Mouse (Mus musculus) adrenal gland (tissue): ENCODE measurements around the gene Tpst1.

Experiments
- intact Hi-C: fragments of 180-260 bp; cut with DNase I; formaldehyde crosslinking; loops from one replicate; pipeline ENCODE4 v1.15.1; 2025

The Tpst1 gene

GRCm38 (mm10) chr5:130051073-130051860, 21.9 kb upstream of the Tpst1 start:
- intact Hi-C loops = no loop called here

DNA sequence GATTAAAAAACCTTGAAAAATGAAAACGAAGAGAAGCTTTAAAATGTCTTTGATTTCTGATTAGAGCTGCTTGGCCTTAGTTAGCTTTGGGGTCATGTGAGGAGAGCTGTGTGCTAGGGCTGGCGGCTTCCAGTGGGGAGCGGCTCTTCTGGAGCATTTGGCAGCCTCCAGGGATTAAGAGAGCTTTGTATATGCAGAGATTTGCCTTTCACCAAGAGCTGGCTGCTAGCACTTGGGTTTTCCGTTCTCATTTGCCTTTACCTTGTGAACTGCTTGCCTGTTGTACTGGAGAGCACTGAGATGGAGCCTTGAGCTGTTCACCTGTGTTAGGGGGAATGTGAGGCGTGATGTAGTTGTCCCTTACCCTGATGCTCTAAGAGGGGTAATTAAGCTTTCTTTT, 20.6 kb upstream of the Tpst1 start:
- intact Hi-C loops = no loop called here

- intact Hi-C loops = no loop called here
Observed at GRCm38 (mm10) chr5:130052955-130053354, 20.2 kb upstream of the Tpst1 start.

DNA sequence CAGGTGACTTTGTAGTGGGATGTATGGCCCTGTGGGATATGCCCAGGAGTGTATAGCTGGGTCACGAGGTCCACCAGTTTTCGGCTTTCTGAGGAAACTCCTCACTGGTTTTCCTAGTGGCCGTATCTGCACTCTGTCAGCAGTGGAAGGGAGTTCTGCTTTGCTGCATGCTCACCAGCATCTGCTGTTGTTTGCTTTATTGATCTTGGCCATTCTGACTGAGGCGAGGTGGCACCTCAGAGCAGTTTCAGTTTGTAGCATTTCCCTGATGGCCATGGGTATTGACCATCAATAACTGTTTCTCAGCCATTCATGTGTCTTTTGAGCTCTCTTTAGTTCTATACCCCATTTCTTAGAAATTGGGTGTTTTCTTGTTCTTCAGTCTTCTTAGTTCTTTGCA, 17.4 kb upstream of the Tpst1 start:
- intact Hi-C loops = no loop called here

DNA sequence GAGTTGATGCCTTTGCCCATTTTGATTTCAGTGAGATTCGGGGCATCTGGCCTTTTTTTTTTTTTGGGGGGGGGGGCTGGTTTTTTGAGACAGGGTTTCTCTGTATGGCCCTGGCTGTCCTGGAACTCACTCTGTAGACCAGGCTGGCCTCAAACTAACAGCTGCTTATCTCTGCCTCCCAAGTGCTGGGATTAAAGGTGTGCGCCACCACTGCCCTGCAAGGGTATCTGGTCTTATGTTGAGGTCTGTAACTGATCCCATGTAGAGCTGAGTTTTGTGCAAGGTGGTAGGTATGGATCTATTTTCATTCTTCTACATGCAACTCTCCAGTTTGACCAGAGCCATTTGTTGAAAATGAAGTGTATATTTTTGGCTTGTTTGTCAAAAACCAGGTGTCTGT, 16.8 kb upstream of the Tpst1 start:
- intact Hi-C loops = no loop called here

DNA sequence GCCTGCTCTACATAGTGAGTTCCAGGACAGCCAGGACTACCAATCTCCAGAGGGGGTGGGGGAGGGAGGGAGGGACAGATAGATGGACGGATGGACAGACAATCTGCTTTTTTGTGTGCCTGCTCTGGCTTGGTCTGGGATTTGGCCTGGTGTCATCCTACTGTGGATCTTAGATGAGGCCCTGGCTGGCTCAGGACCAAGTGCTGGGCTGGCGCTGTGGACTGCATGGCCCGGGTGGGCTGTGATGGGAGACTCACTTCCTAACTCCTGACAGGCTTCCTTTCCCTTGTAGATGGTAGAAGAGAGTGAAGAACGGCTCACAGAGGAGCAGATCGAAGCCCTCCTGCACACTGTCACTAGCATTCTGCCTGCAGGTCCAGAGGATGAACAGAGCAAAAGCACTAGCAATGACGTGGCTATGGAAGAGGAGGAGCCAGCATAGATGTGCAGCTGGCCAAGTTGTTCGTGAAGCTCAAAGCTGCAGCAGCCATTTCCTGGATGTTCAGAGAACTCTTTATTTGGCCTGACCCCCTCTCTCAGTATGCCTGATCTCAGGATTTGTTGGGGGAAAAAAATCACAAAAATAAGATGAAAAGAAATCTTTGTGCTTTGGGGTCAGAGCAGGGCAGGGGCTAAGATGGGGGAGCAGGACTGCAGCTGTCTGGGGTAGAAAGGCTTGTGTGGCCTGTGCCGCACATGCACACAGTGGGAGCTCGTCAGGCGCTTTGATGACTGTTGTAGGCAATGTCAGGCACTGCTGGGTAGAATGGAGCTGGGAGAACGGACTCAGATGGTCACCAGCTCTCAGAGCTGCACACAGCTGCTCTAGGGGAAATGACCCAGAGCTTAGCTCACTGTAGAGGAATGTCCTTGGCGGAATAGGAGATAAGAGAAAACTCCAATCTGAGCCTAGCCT, 13.5 kb upstream of the Tpst1 start:
- intact Hi-C loops = no loop called here

- intact Hi-C loops = no loop called here
Observed at GRCm38 (mm10) chr5:130060329-130060665, 12.8 kb upstream of the Tpst1 start.

DNA sequence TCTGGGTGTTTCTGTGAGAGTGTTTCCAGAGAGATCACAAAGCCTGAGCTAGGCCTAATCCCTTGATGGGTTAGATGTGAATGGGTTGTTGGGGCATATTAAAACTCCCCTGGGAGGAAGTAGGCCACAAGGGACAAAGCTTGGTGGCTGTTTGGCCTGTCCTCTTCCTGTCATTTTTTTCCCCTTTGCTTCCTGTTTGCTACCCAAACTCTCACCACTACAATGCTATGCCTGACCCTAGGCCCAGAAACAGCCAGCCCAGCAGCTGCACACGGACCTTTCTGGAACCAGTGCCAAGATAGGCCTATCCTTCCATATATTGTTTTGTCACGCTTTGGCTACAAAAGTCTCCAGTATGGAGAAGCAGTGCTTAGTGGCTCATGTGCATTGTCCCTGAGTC, 11.0 kb upstream of the Tpst1 start:
- intact Hi-C loops = no loop called here

GRCm38 (mm10) chr5:130063760-130064159, 9.4 kb upstream of the Tpst1 start:
- intact Hi-C loops = no loop called here

- intact Hi-C loops = loop anchor here (5.0 kb wide), 1 partner anchor 72 kb away; no protein-coding TSS in a partner anchor
Observed at GRCm38 (mm10) chr5:130065579-130065978, 7.5 kb upstream of the Tpst1 start.

DNA sequence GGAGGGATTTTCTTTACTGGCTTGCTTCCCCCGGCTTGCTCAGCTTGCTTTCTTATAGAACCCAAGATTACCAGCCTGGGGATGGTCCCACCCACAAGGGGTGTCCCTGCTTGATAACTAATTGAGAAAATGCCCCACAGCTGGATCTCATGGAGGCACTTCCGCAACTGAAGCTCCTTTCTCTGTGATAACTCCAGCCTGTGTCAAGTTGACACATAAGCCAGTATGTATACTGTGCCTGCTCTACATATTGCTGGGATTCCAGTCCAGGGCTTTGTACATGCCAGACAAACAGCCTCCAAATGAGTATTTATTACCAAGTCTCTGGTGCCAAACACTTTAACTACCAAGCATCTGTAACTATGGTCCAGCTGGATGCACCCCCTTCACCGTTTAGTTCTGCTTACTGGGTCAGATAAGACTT, 5.3 kb upstream of the Tpst1 start:
- intact Hi-C loops = loop anchor here (5.0 kb wide), 1 partner anchor 69 kb away; no protein-coding TSS in a partner anchor

- intact Hi-C loops = no loop called here
Observed at GRCm38 (mm10) chr5:130074491-130074890, 1.4 kb downstream of the Tpst1 start.

GRCm38 (mm10) chr5:130076396-130076795, 3.3 kb downstream of the Tpst1 start:
- intact Hi-C loops = no loop called here

DNA sequence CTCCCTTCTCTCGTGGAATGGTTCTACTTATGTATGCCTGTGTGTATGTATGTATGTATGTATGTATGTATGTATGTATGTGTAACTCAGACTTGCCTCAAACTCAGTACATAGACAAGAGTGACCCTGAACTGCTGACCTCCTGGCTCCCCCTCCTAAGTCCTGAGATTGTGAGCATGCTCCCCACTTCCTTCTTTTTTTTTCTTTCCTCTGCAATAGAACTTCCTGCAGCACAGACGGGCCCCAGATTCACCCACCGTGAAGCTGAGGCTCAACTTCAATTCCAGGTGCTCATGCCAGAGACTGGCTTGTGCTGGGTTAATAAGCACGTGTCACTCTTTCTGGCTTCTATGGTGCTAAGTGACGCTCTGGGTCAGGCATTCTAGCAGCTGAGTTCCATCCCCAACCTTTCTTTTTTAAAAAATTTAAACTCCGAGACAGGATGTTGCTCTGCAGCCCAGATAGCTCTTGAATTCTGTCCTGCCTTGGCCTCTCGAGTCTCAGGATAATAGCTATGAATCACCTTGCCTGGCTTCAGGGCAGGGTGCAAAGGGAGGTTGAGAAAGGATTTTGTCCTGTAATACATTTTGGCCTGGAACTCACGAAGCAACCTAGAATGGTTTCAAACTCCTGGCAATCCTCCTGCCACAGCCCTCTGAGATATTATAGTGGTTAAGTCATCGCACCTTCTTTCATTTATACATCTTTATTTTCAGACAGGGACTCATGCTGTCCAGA, 5.1 kb downstream of the Tpst1 start:
- intact Hi-C loops = no loop called here

DNA sequence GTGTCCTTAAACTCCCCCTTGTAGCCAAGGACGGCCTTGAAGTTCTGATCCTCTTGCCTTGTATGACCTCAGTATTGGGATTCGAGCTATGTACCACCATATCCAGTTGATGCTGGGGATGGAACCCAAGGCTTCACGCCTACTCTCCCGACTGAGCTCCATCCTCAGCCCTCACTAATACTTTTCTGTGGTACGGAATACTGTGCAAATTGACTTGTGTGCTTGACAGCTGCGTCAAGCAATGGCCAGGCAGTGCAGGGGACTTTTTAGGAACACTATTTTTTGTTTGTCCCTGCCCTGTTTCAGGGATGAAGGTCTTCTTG, 5.7 kb downstream of the Tpst1 start:
- intact Hi-C loops = loop anchor here (1.0 kb wide), 1 partner anchor 23 kb away; no protein-coding TSS in a partner anchor

DNA sequence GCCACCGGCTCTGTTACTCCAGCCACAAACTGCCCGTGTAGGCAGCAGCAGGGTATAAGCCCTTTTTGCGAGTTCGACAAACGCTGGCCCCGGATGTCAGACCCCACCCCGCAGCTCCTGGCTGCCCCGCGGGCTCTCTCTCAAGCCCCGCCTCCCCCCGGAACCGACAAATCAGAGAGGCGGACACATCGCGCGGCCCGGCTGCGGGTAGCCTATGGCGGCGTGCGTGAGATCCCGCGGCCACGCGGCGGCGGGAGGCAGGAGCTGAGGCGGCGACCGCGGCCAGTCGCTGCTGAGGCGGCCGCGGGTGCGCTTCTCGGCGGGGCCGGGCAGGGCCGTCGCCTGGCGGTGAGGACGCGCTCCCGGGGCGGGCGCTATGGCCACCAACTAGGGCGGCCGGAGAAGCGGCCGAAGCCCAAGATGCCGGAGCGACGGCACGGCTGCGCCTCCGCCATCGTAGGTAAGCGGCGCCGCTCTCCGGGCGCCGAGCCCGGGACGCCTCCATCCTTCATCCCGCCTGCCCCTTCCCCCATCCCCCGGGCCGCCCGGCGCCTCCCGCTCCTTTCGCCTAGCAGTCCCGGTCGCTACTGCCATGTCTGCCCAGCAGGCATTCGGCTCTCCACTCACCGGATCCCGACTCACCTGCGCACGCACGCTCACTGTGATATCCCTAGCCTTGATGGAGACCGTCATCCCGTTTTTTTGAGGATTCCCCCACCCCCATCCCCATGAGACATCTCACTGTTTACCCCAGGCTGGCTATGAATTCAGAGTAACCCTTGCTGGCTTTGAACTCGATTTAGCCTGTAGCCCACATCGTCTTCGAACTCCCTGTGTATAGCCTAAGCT, 6.3 kb downstream of the Tpst1 start:
- intact Hi-C loops = loop anchor here (1.0 kb wide), 1 partner anchor 22 kb away; no protein-coding TSS in a partner anchor

DNA sequence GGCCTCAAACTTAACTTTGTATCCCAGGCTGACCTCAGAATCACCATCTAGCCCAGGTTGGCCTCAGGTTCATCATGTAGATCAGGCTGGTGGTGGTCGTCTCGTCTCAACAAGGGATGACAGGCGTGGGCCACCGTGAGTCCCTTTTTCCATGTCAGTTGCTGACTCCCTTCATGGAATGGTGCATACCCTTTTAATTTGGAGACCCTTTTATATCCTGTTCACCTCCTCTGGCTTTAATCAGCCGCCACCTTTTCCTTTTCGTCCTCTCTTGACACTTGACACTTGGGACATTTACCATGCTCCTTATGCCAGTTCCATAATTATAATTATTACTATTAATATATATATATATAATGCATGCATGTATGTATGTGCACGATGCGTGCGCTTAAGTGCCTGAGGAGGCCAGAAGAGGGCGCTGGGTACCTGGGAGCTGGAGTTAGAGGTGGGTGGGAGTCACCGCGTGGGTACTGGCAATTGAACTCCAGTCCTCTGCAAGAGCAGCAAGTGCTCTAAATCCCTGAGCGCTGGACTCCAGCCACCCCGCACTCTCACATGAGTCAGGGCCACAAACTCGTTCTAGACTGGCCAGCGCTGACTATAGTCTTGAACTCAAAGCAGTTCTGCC, 7.0 kb downstream of the Tpst1 start:
- intact Hi-C loops = no loop called here

DNA sequence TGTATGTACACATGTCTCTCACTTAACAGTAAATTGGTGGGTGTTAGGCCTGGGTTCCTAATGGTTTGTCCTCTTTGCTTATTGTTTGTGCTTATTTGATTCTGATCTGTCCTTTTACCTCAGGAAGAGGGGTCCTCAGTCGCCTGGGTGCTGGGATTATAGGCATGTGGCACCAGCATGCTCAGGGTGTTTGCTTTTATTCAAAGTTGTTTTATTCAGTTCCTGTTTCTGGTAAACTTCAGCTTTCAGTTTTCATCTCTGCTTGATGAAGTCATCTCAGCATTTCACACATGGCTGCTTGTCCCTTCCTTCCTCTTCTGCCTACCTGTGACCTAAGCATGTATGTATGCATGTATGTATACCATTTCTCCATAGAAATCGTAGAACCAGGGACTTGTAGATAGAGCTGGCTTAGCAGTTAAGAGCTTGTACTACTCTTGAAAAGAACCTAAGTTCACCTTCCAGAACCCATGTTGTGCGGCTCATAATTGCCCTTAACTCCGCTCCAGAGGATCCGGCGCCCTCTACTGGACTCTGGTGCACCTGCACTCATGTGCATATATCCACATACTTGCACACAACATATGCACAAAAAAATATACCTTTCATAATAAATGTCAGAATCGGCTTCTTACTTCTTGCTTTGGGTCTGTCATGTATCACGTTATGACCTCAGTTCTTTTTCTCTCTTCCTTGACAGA, 8.2 kb downstream of the Tpst1 start:
- intact Hi-C loops = no loop called here

- intact Hi-C loops = no loop called here
Observed at GRCm38 (mm10) chr5:130082431-130082830, 9.3 kb downstream of the Tpst1 start.

DNA sequence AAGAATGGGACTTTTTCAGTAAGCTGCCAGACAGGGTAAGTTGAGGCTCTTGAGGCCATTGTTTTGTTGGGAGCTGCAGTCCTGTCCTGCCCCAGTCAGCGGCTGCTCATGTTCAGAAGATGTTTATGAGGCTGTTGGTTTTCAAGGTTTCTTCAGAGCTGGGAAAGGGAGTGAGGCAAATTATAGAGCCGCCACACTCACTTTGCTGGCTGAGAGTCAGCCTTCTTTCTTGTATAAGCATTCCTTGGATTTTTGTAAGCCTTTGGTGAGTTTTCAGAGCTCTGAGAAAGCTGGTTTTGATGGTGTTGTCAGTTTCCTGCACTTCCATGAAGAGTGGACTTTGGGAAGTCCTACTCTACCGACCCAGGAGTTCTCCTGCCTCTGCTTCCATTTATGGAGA, 11.1 kb downstream of the Tpst1 start:
- intact Hi-C loops = no loop called here
